Mouse (Mus musculus) MEL (cell line): ENCODE results near the gene Lnx1. TPM values are rescaled to one million over a fixed set of nuclear protein-coding genes. Genes with fewer than 3 reads are reported as not detected.

ENCODE experiments used
- DNase-seq: peaks from one replicate; pipeline ENCODE4 v3.0.0; 2011; ENCODE audit warnings: low read depth, low spot score
- H3K27ac ChIP-seq: 2 replicates; pipeline ENCODE4 v1.5.1; 2012; ENCODE audit warnings: low read depth, mild to moderate bottlenecking, control low read depth, low read length, moderate library complexity; ENCODE audit not compliant: control insufficient read depth
- H3K27me3 ChIP-seq, 2 experiments: fragments of 150-350 bp in 1 of 2; sonication (generic) in 1 of 2; 2 replicates each; pipeline ENCODE4 v1.6.1; 2012; ENCODE audit warnings: low read length in 2 of 2, mild to moderate bottlenecking in 2 of 2, improper control_type of control experiment in 1 of 2, moderate library complexity in 1 of 2; ENCODE audit not compliant: insufficient read depth in 2 of 2, control insufficient read depth in 1 of 2
- H3K36me3 ChIP-seq, 2 experiments: 2 replicates each; pipeline ENCODE4 v1.6.1; 2012 to 2014; ENCODE audit warnings: low read length in 2 of 2, improper control_type of control experiment in 1 of 2, inconsistent platforms in 1 of 2, mild to moderate bottlenecking in 1 of 2; ENCODE audit not compliant: insufficient read depth in 2 of 2, control insufficient read depth in 1 of 2
- H3K4me1 ChIP-seq, 2 experiments: fragments of 150-350 bp in 1 of 2; sonication (generic) in 1 of 2; 2 replicates each; pipeline ENCODE4 v1.6.1; 2012; ENCODE audit warnings: low read length in 2 of 2, improper control_type of control experiment in 1 of 2, mild to moderate bottlenecking in 1 of 2; ENCODE audit not compliant: insufficient read depth in 2 of 2, control insufficient read depth in 1 of 2
- H3K4me3 ChIP-seq, 2 experiments: fragments of 150-350 bp in 1 of 2; sonication (generic) in 1 of 2; 2 replicates each; pipeline ENCODE4 v1.5.1; 2012; ENCODE audit warnings: low read depth in 2 of 2, low read length in 2 of 2, mild to moderate bottlenecking in 2 of 2, moderate library complexity in 2 of 2, control low read depth in 1 of 2, improper control_type of control experiment in 1 of 2; ENCODE audit not compliant: control insufficient read depth in 1 of 2, insufficient read depth in 1 of 2
- H3K79me2 ChIP-seq: 2 replicates; pipeline ENCODE4 v1.6.1; 2012; ENCODE audit warnings: mild to moderate bottlenecking, low read length, moderate library complexity; ENCODE audit not compliant: control insufficient read depth, poor library complexity, insufficient read depth
- H3K9ac ChIP-seq: 2 replicates; pipeline ENCODE4 v1.6.1; 2012; ENCODE audit warnings: low read depth, mild to moderate bottlenecking, control low read depth, low read length, moderate library complexity; ENCODE audit not compliant: control insufficient read depth, poor library complexity, severe bottlenecking
- H3K9me3 ChIP-seq: fragments of 150-350 bp; sonication (generic); replicated peaks from 2 replicates; pipeline ENCODE4 v1.6.1; 2012; ENCODE audit warnings: mild to moderate bottlenecking, low read length, improper control_type of control experiment, moderate library complexity; ENCODE audit not compliant: insufficient read depth
- CTCF ChIP-seq, 3 experiments: IDR thresholded peaks in 2 of 3; conservative IDR thresholded peaks in 1 of 3; 2 replicates each; pipeline ENCODE4 v1.5.1; 2011 to 2012; ENCODE audit warnings: low read length in 3 of 3, low read depth in 2 of 3, mild to moderate bottlenecking in 2 of 3, improper control_type of control experiment in 1 of 3, inconsistent platforms in 1 of 3, mixed read lengths in 1 of 3, moderate library complexity in 1 of 3; ENCODE audit not compliant: control insufficient read depth in 1 of 3, insufficient read depth in 1 of 3, poor library complexity in 1 of 3, severe bottlenecking in 1 of 3
- EP300 ChIP-seq, 2 experiments: IDR thresholded peaks; 2 replicates each; pipeline ENCODE4 v1.6.1; 2011; ENCODE audit warnings: improper control_type of control experiment in 2 of 2, low read length in 2 of 2, low read depth in 1 of 2, mild to moderate bottlenecking in 1 of 2
- GABPA ChIP-seq: IDR thresholded peaks from 2 replicates; pipeline ENCODE4 v1.6.1; 2012; ENCODE audit warnings: low read depth, mild to moderate bottlenecking, inconsistent platforms, low read length, improper control_type of control experiment, moderate library complexity
- GATA1 ChIP-seq: IDR thresholded peaks from 2 replicates; pipeline ENCODE4 v1.6.1; 2011; ENCODE audit warnings: low read depth, low read length, improper control_type of control experiment
- JUND ChIP-seq: IDR thresholded peaks from 2 replicates; pipeline ENCODE4 v1.6.1; 2011; ENCODE audit warnings: low read depth, mild to moderate bottlenecking, improper control_type of control experiment, low read length
- MAX ChIP-seq: IDR thresholded peaks from 2 replicates; pipeline ENCODE4 v1.6.1; 2011; ENCODE audit warnings: low read length, improper control_type of control experiment
- MEF2A ChIP-seq: IDR thresholded peaks from 2 replicates; pipeline ENCODE4 v1.6.1; 2014; ENCODE audit warnings: low read depth, mild to moderate bottlenecking, inconsistent platforms, low read length, improper control_type of control experiment; ENCODE audit not compliant: poor library complexity, insufficient replicate concordance, severe bottlenecking; ENCODE audit errors: extremely low read depth
- MXI1 ChIP-seq: IDR thresholded peaks from 2 replicates; pipeline ENCODE4 v1.6.1; 2011; ENCODE audit warnings: mild to moderate bottlenecking, low read depth, low read length, improper control_type of control experiment
- MYC ChIP-seq: IDR thresholded peaks from 2 replicates; pipeline ENCODE4 v1.6.1; 2011; ENCODE audit warnings: low read depth, mild to moderate bottlenecking, low read length, improper control_type of control experiment, moderate library complexity
- RAD21 ChIP-seq: IDR thresholded peaks from 2 replicates; pipeline ENCODE4 v1.6.1; 2011; ENCODE audit warnings: mild to moderate bottlenecking, low read depth, low read length, improper control_type of control experiment
- RCOR1 ChIP-seq: IDR thresholded peaks from 2 replicates; pipeline ENCODE4 v1.6.1; 2012; ENCODE audit warnings: low read depth, mild to moderate bottlenecking, inconsistent platforms, low read length, improper control_type of control experiment
- SMC3 ChIP-seq: IDR thresholded peaks from 2 replicates; pipeline ENCODE4 v1.6.1; 2011; ENCODE audit warnings: low read depth, low read length, improper control_type of control experiment
- TCF12 ChIP-seq: IDR thresholded peaks from 2 replicates; pipeline ENCODE4 v1.6.1; 2014; ENCODE audit warnings: low read depth, mild to moderate bottlenecking, inconsistent platforms, low read length, improper control_type of control experiment, moderate library complexity
- UBTF ChIP-seq: IDR thresholded peaks from 2 replicates; pipeline ENCODE4 v1.6.1; 2012; ENCODE audit warnings: low read depth, mild to moderate bottlenecking, inconsistent platforms, low read length, improper control_type of control experiment, moderate library complexity, borderline replicate concordance; ENCODE audit not compliant: insufficient read depth
- USF2 ChIP-seq, 2 experiments: IDR thresholded peaks; 2 replicates each; pipeline ENCODE4 v1.6.1; 2011 to 2012; ENCODE audit warnings: improper control_type of control experiment in 2 of 2, low read length in 2 of 2, borderline replicate concordance in 1 of 2, inconsistent platforms in 1 of 2, low read depth in 1 of 2, mild to moderate bottlenecking in 1 of 2; ENCODE audit not compliant: insufficient read depth in 1 of 2
- ZC3H11A ChIP-seq: IDR thresholded peaks from 2 replicates; pipeline ENCODE4 v1.6.1; 2012; ENCODE audit warnings: low read depth, mild to moderate bottlenecking, inconsistent platforms, low read length, improper control_type of control experiment
- ZNF384 ChIP-seq: IDR thresholded peaks from 2 replicates; pipeline ENCODE4 v1.6.1; 2012; ENCODE audit warnings: low read depth, mild to moderate bottlenecking, inconsistent platforms, low read length, improper control_type of control experiment
- polyA plus RNA-seq, 2 experiments: library from polyadenylated mRNA; stranded (reverse) in 1 of 2; unstranded in 1 of 2; fragments of >175 nt in 1 of 2; fragments of >200 nt in 1 of 2; gene quantifications; 2 replicates each; pipeline versions ENCODE4 v1.2.1 to v1.2.4; 2012; ENCODE audit warnings: low replicate concordance in 2 of 2, low read depth in 1 of 2; ENCODE audit not compliant: insufficient read length in 2 of 2, insufficient read depth in 1 of 2, missing spikeins in 1 of 2
- total RNA-seq: library from RNA; depleted of rRNA; stranded (reverse); fragments of 300-350 nt; gene quantifications from 2 replicates; pipeline ENCODE4 v1.2.3, GENCODE M21; 2012

Lnx1 gene
- total and polyA plus RNA-seq, 3 experiments, result 0.06 TPM; not detected in 2

GRCm38 (mm10) chr5:74618573-74619059, 84.1 kb downstream of the Lnx1 start:
- Histone ChIP-seq H3K4me3 (no peak overlapping the region), H3K27ac (no peak overlapping the region), H3K36me3 (no peaks in the 10 kb centered on the region), H3K4me1 (no peaks in the 10 kb centered on the region), H3K9ac (no peak overlapping the region), H3K9me3 (no peaks in the 10 kb centered on the region), H3K79me2 (no peaks in the 10 kb centered on the region), H3K27me3 (peaks cover 3 to 4% of the 10 kb centered on the region in 2 experiments)
- peak; percentile 71 for TF ChIP-seq SMC3
- peak; percentile 63 to 77 (median 73) for TF ChIP-seq CTCF (IDR thresholded peaks at IDR 0.05 in 2 of 3, conservative IDR thresholded peaks at IDR 0.05 in 1 of 3; ENCODE audit: control insufficient read depth in 1 of 3, insufficient read depth in 1 of 3, low read depth in 2 of 3, low read length in 3 of 3, poor library complexity in 1 of 3, severe bottlenecking in 1 of 3)
- TF ChIP-seq UBTF, result no peak
- no peak for TF ChIP-seq MYC
- peak; percentile 66 for TF ChIP-seq ZNF384
- TF ChIP-seq ZC3H11A, result peak; percentile 28; the same call in 1 of the 2 replicates
- peak; percentile 38 for TF ChIP-seq RAD21
- peak; percentile 53 for DNase-seq

- Histone ChIP-seq H3K79me2 (no peaks in the 10 kb centered on the region), H3K4me3 (no peak overlapping the region), H3K4me1 (no peaks in the 10 kb centered on the region), H3K9ac (no peak overlapping the region), H3K36me3 (no peaks in the 10 kb centered on the region), H3K9me3 (no peaks in the 10 kb centered on the region), H3K27ac (no peak overlapping the region), H3K27me3 (peaks cover 4% of the 10 kb centered on the region in 2 experiments)
- TF ChIP-seq RCOR1, result no peak
- TF ChIP-seq MEF2A, result no peak
- TF ChIP-seq MXI1, result no peak
- no peak for TF ChIP-seq TCF12
- TF ChIP-seq GABPA, result no peak
- no peak for TF ChIP-seq JUND
- no peak for TF ChIP-seq EP300 (IDR thresholded peaks at IDR 0.05; ENCODE audit: low read depth in 1 of 2, low read length in 2 of 2)
- TF ChIP-seq GATA1, result no peak
- TF ChIP-seq MAX, result no peak
- TF ChIP-seq UBTF, result no peak
- no peak for TF ChIP-seq ZNF384
- no peak for TF ChIP-seq USF2 (IDR thresholded peaks at IDR 0.05; ENCODE audit: borderline replicate concordance in 1 of 2, insufficient read depth in 1 of 2, low read depth in 1 of 2, low read length in 2 of 2)
- no peak for TF ChIP-seq ZC3H11A
- DNase-seq, result no peak
Observed at GRCm38 (mm10) chr5:74617816-74618572, 84.7 kb downstream of the Lnx1 start.
